Mouse (Mus musculus) intestine, postnatal 0 days (tissue): ENCODE data around the gene Rint1. TPM values are rescaled to one million over a fixed set of nuclear protein-coding genes. Genes with fewer than 3 reads are reported as not detected.
A peak's percentile ranks its signal among the peaks of the same experiment; 100 is the strongest.
"Not testable (repeated sequence)": the region's sequence is repeated elsewhere in the genome, so short reads cannot be mapped to it uniquely, and the experiment has no call there.

ENCODE experiments used
- ATAC-seq: fragments of 200-750 bp; cut with Nextera tagmentation; 2 replicates; pipeline ENCODE4 v1.8.0; 2017; ENCODE audit warnings: mild to moderate bottlenecking, moderate TSS enrichment, moderate library complexity
- H3K27ac ChIP-seq: fragments of 300-500 bp; sonication (generic); 2 replicates; pipeline ENCODE4 v1.5.1; 2014; ENCODE audit warnings: mild to moderate bottlenecking, low read depth, low read length, moderate library complexity
- H3K27me3 ChIP-seq: fragments of 300-500 bp; sonication (generic); replicated peaks from 2 replicates; pipeline ENCODE4 v1.6.1; 2014; ENCODE audit warnings: low read length, mixed read lengths; ENCODE audit not compliant: control insufficient read depth, insufficient read depth
- H3K36me3 ChIP-seq: fragments of 300-500 bp; sonication (generic); 2 replicates; pipeline ENCODE4 v1.6.1; 2014; ENCODE audit warnings: mild to moderate bottlenecking, moderate library complexity; ENCODE audit not compliant: control insufficient read depth, insufficient read depth
- H3K4me1 ChIP-seq: fragments of 300-500 bp; sonication (generic); replicated peaks from 2 replicates; pipeline ENCODE4 v1.6.1; 2014; ENCODE audit warnings: antibody characterized with exemption, low read length, mixed read lengths; ENCODE audit not compliant: control insufficient read depth, insufficient read depth
- H3K4me2 ChIP-seq: fragments of 300-500 bp; sonication (generic); replicated peaks from 2 replicates; pipeline ENCODE4 v1.6.1; 2014; ENCODE audit warnings: low read depth, mild to moderate bottlenecking, moderate library complexity
- H3K4me3 ChIP-seq: fragments of 300-500 bp; sonication (generic); 2 replicates; pipeline ENCODE4 v1.5.1; 2014; ENCODE audit warnings: low read depth, low read length
- H3K9ac ChIP-seq: fragments of 300-500 bp; sonication (generic); 2 replicates; pipeline ENCODE4 v1.6.1; 2014; ENCODE audit warnings: mild to moderate bottlenecking, low read depth, low read length
- H3K9me3 ChIP-seq: fragments of 300-500 bp; sonication (generic); 2 replicates; pipeline ENCODE4 v1.6.1; 2016; ENCODE audit warnings: mixed run types; ENCODE audit not compliant: control insufficient read depth
- CTCF ChIP-seq: sonication (generic); IDR thresholded peaks from 2 replicates; pipeline ENCODE4 v1.5.1; 2016; ENCODE audit warnings: low read depth, mild to moderate bottlenecking, control low read depth, antibody characterized with exemption, moderate library complexity
- WGBS: fragments of 180-500 bp; shearing (Covaris S2); extraction: QIAGEN DNeasy Blood & Tissue Kit; methylation state at CpG from one replicate; pipeline ENCODE4 v1.1.7; 2014; 5-methylcytosine and 5-hydroxymethylcytosine counted together
- polyA plus RNA-seq: library from polyadenylated mRNA; unstranded; fragments of >200 nt; fragmentation: Nextera tagmentation; extraction: Ambion mirVana; gene quantifications from 2 replicates; pipeline ENCODE4 v1.2.1, GENCODE M21; 2015

Rint1 gene
- polyA plus RNA-seq, 1 experiment from 2014 or later, result 12.4 TPM

GRCm38 (mm10) chr5:23852916-23853315 is 65.4 kb downstream of the Rint1 start:
- not testable (repeated sequence) for H3K9me3 ChIP-seq, ATAC-seq
- 90% methylated on average over 1 of the region's 1 CpGs for WGBS

GRCm38 (mm10) chr5:23855484-23855883 is 68.0 kb downstream of the Rint1 start:
- no peaks in the 10 kb centered on the region for H3K27me3 ChIP-seq
- ATAC-seq, result no peak
- no peaks in the 10 kb centered on the region for H3K4me1 ChIP-seq
- no peak for TF ChIP-seq CTCF
- H3K36me3 ChIP-seq, result peaks cover 38% of the 10 kb centered on the region
- H3K9ac ChIP-seq, result no peak overlapping the region
- no peak overlapping the region for H3K27ac ChIP-seq
- H3K4me3 ChIP-seq, result no peak overlapping the region
- 80% methylated on average over 6 of the region's 6 CpGs for WGBS
- no peak overlapping the region for H3K4me2 ChIP-seq
- H3K9me3 ChIP-seq, result no peaks in the 10 kb centered on the region

More at GRCm38 (mm10) chr5:23852916-23853315, 65.4 kb downstream of the Rint1 start:
- not testable (repeated sequence) for H3K27ac ChIP-seq, H3K9ac ChIP-seq, H3K4me3 ChIP-seq, H3K27me3 ChIP-seq, H3K4me1 ChIP-seq, H3K4me2 ChIP-seq
- H3K36me3 ChIP-seq, result peaks cover 32% of the 10 kb centered on the region
- peak; percentile 50 for TF ChIP-seq CTCF

- Histone ChIP-seq H3K9me3 (no peaks in the 10 kb centered on the region), H3K4me3 (no peak overlapping the region), H3K4me2 (no peak overlapping the region), H3K4me1 (no peaks in the 10 kb centered on the region), H3K36me3 (peaks cover 38% of the 10 kb centered on the region), H3K27me3 (no peaks in the 10 kb centered on the region), H3K9ac (no peak overlapping the region), H3K27ac (no peak overlapping the region)
- ATAC-seq, result no peak
- TF ChIP-seq CTCF, result no peak
- WGBS, result 96% methylated on average over 1 of the region's 1 CpGs
These were observed 68.7 kb downstream of the Rint1 start for GRCm38 (mm10) chr5:23856164-23856563.

- Histone ChIP-seq H3K4me3 (no peak overlapping the region), H3K9me3 (no peaks in the 10 kb centered on the region), H3K4me1 (no peaks in the 10 kb centered on the region), H3K9ac (no peak overlapping the region), H3K27ac (no peak overlapping the region), H3K36me3 (peaks cover 38% of the 10 kb centered on the region), H3K27me3 (no peaks in the 10 kb centered on the region), H3K4me2 (no peak overlapping the region)
- no peak for TF ChIP-seq CTCF
- ATAC-seq, result no peak
These were observed 69.7 kb downstream of the Rint1 start for GRCm38 (mm10) chr5:23857189-23857588.

GRCm38 (mm10) chr5:23858001-23858400 is 70.5 kb downstream of the Rint1 start:
- Histone ChIP-seq H3K9me3 (no peaks in the 10 kb centered on the region), H3K4me3 (no peak overlapping the region), H3K27me3 (no peaks in the 10 kb centered on the region), H3K4me1 (no peaks in the 10 kb centered on the region), H3K4me2 (no peak overlapping the region), H3K27ac (no peak overlapping the region), H3K9ac (no peak overlapping the region), H3K36me3 (peaks cover 38% of the 10 kb centered on the region)
- TF ChIP-seq CTCF, result no peak
- no peak for ATAC-seq
- WGBS, result 78% methylated on average over 3 of the region's 3 CpGs

- no peaks in the 10 kb centered on the region for H3K4me1 ChIP-seq
- no peaks in the 10 kb centered on the region for H3K27me3 ChIP-seq
- H3K9me3 ChIP-seq, result no peaks in the 10 kb centered on the region
- H3K9ac ChIP-seq, result no peak overlapping the region
- WGBS, result 82% methylated on average over 7 of the region's 7 CpGs
- no peak for ATAC-seq
- H3K36me3 ChIP-seq, result peaks cover 37% of the 10 kb centered on the region
- no peak overlapping the region for H3K4me3 ChIP-seq
- H3K4me2 ChIP-seq, result no peak overlapping the region
- peak; percentile 71 for TF ChIP-seq CTCF
- no peak overlapping the region for H3K27ac ChIP-seq
These were observed 71.1 kb downstream of the Rint1 start for GRCm38 (mm10) chr5:23858643-23859042.

GRCm38 (mm10) chr5:23859087-23859718 is 71.7 kb downstream of the Rint1 start:
- no peak for TF ChIP-seq CTCF
- H3K27ac ChIP-seq, result no peak overlapping the region
- no peaks in the 10 kb centered on the region for H3K27me3 ChIP-seq
- no peaks in the 10 kb centered on the region for H3K9me3 ChIP-seq
- no peak overlapping the region for H3K4me3 ChIP-seq
- 87% methylated on average over 1 of the region's 1 CpGs for WGBS
- H3K4me2 ChIP-seq, result no peak overlapping the region
- H3K9ac ChIP-seq, result no peak overlapping the region
- H3K4me1 ChIP-seq, result no peaks in the 10 kb centered on the region
- peaks cover 32% of the 10 kb centered on the region for H3K36me3 ChIP-seq
- no peak for ATAC-seq
